Mouse (Mus musculus): ENCODE results near the gene Nrg4.

The Nrg4 gene

GRCm38 (mm10) chr9:55326515-55327233, at the start of gene Nrg4, which contains the start of gene Tmem266:
TSS of gene Nrg4 (minus strand) at chr9:55326844.
TSS of gene Tmem266 (plus strand) at chr9:55326913.
- peak; percentile 66 to 70 for DNase-seq

GRCm38 (mm10) chr9:55371908-55372307, 45.3 kb upstream of the Nrg4 start:
- no peak for DNase-seq

GRCm38 (mm10) chr9:55368011-55368410, 41.4 kb upstream of the Nrg4 start:
- no peak for DNase-seq

- no peak for DNase-seq
These were observed 37.1 kb upstream of the Nrg4 start for GRCm38 (mm10) chr9:55363707-55364106.

- DNase-seq = no peak
These were observed 35.3 kb upstream of the Nrg4 start for GRCm38 (mm10) chr9:55361969-55362368.

GRCm38 (mm10) chr9:55360861-55361260, 34.2 kb upstream of the Nrg4 start:
- no peak for DNase-seq

- no peak for DNase-seq
These were observed 33.7 kb upstream of the Nrg4 start for GRCm38 (mm10) chr9:55360372-55360771.

- no peak for DNase-seq
These were observed 30.5 kb upstream of the Nrg4 start for GRCm38 (mm10) chr9:55357164-55357563.

- no peak for DNase-seq
These were observed 28.7 kb upstream of the Nrg4 start for GRCm38 (mm10) chr9:55355270-55355834.

GRCm38 (mm10) chr9:55354686-55355085, 28.0 kb upstream of the Nrg4 start:
- DNase-seq = no peak

- DNase-seq = no peak
These were observed 22.0 kb upstream of the Nrg4 start for GRCm38 (mm10) chr9:55348664-55349063.

- no peak for DNase-seq
These were observed 18.7 kb upstream of the Nrg4 start for GRCm38 (mm10) chr9:55345332-55345731.

GRCm38 (mm10) chr9:55344165-55344564, 17.5 kb upstream of the Nrg4 start:
- no peak for DNase-seq

GRCm38 (mm10) chr9:55332949-55333348, 6.3 kb upstream of the Nrg4 start:
- DNase-seq = no peak

GRCm38 (mm10) chr9:55332476-55332875, 5.8 kb upstream of the Nrg4 start:
- DNase-seq = no peak

GRCm38 (mm10) chr9:55329401-55329800, 2.8 kb upstream of the Nrg4 start:
- DNase-seq = no peak

GRCm38 (mm10) chr9:55328151-55328918, 1.7 kb upstream of the Nrg4 start:
- DNase-seq = no peak

- peak; percentile 75 to 82 for DNase-seq
These were observed 581 bp upstream of the Nrg4 start for GRCm38 (mm10) chr9:55327234-55327615.

GRCm38 (mm10) chr9:55325564-55326514, 805 bp downstream of the Nrg4 start:
- peak in 1 of 2 experiments; percentile 11 for DNase-seq

- DNase-seq = no peak
These were observed 1.6 kb downstream of the Nrg4 start for GRCm38 (mm10) chr9:55325061-55325460.

- no peak for DNase-seq
These were observed 2.1 kb downstream of the Nrg4 start for GRCm38 (mm10) chr9:55324516-55324915.

- DNase-seq = no peak
These were observed 2.6 kb downstream of the Nrg4 start for GRCm38 (mm10) chr9:55324085-55324484.

- DNase-seq = no peak
These were observed 4.0 kb downstream of the Nrg4 start for GRCm38 (mm10) chr9:55322641-55323040.
